Comparison of ENCODE assay signal across 43 mouse cellular contexts in genomic region chr4:98785851-98786250, GRCm38 (mm10). TPM values are rescaled to one million over a fixed set of nuclear protein-coding genes. Genes with fewer than 3 reads are reported as not detected.
"Had no signal": no experiment of that assay in that cellular context is flagged by ENCODE, and none has a peak within 500 bp of the region (broad histone marks: within the 10 kb centered on the region; RNA-seq: fewer than 3 reads in every experiment).

No protein-coding gene starts in this region.

- H3K36me3 ChIP-seq: heart, embryonic 13.5 days; heart, embryonic 15.5 days; hindbrain, embryonic 13.5 days; hindbrain, embryonic 15.5 days; liver, embryonic 13.5 days had no signal

- H3K4me1 ChIP-seq: liver, embryonic 13.5 days had no signal

- ATAC-seq: hindbrain, postnatal 0 days; intestine, embryonic 16.5 days had no signal

- H3K4me2 ChIP-seq: heart, embryonic 11.5 days; heart, embryonic 13.5 days; heart, embryonic 15.5 days; hindbrain, embryonic 13.5 days; hindbrain, embryonic 15.5 days; kidney, embryonic 15.5 days; limb, embryonic 12.5 days; liver, embryonic 11.5 days; liver, embryonic 13.5 days had no signal

- DNase-seq: gastrocnemius, postnatal 14 days; gastrocnemius, postnatal 36 days; heart, adult 11 months; heart, adult 2 months; heart, postnatal 14 days; heart, postnatal 36 days; kidney, adult 11 months; kidney, adult 2 months; kidney, adult 9 months; kidney, postnatal 14 days; kidney, postnatal 36 days; layer of hippocampus, adult 9-11 months; layer of hippocampus, postnatal 36 days; liver; liver, embryonic 13.5 days had no signal

- H3K27me3 ChIP-seq: heart, embryonic 13.5 days; heart, embryonic 15.5 days; hindbrain, embryonic 15.5 days; kidney, embryonic 15.5 days; limb, embryonic 12.5 days; liver, embryonic 13.5 days had no signal

- H3K27ac ChIP-seq: heart, adult 2 months; heart, embryonic 13.5 days; heart, embryonic 15.5 days; hindbrain, embryonic 13.5 days; hindbrain, embryonic 15.5 days; hindbrain, postnatal 0 days; kidney, embryonic 15.5 days; kidney, postnatal 0 days; limb, embryonic 10.5 days; limb, embryonic 12.5 days; liver, embryonic 13.5 days had no signal

- H3K4me3 ChIP-seq: heart, adult 2 months; heart, embryonic 13.5 days; heart, embryonic 15.5 days; hindbrain, embryonic 13.5 days; hindbrain, embryonic 15.5 days; kidney, embryonic 15.5 days; limb, embryonic 10.5 days; limb, embryonic 12.5 days; liver, embryonic 13.5 days had no signal

- H3K9ac ChIP-seq: heart, embryonic 13.5 days; heart, embryonic 15.5 days; hindbrain, embryonic 13.5 days; hindbrain, embryonic 15.5 days; kidney, embryonic 15.5 days; limb, embryonic 12.5 days; liver, embryonic 13.5 days had no signal

- H3K9me3 ChIP-seq: heart, embryonic 13.5 days; heart, embryonic 15.5 days; hindbrain, embryonic 13.5 days; hindbrain, embryonic 15.5 days; kidney, embryonic 15.5 days; limb, embryonic 10.5 days; limb, embryonic 12.5 days; liver, embryonic 13.5 days had no signal

RNA-seq across cellular contexts. Expression of gene Kank4, which starts 31.5 kb away (rescaled TPM):
- total RNA-seq: hematopoietic stem cell, adult 5-6 weeks had no signal

RNA-seq across cellular contexts. Expression of gene I0C0044D17Rik, which starts 37.8 kb away (rescaled TPM):
- total RNA-seq: gastrocnemius, adult 18-20 months; gastrocnemius, adult 8-10 months; gastrocnemius, postnatal 14 days; gastrocnemius, postnatal 36 days; heart, adult 2 months; heart, postnatal 14 days; heart, postnatal 36 days; hematopoietic stem cell, adult 5-6 weeks; hindbrain, postnatal 0 days; layer of hippocampus, adult 18-20 months; layer of hippocampus, adult 8-10 months; layer of hippocampus, postnatal 14 days; layer of hippocampus, postnatal 36 days; left cerebral cortex, adult 18-20 months; left cerebral cortex, adult 8-10 months; left cerebral cortex, postnatal 10 days; left cerebral cortex, postnatal 36 days had no signal
- polyA plus RNA-seq: heart, adult 2 months; heart, embryonic 11.5 days; heart, embryonic 13.5 days; heart, embryonic 15.5 days; heart, postnatal 0 days; hindbrain, embryonic 11.5 days; hindbrain, embryonic 13.5 days; hindbrain, embryonic 15.5 days; hindbrain, postnatal 0 days; intestine, embryonic 14.5 days; intestine, embryonic 16.5 days; kidney, adult 2 months; kidney, embryonic 15.5 days; kidney, postnatal 0 days; large intestine, adult 2 months; limb, embryonic 10.5 days; limb, embryonic 12.5 days; limb, embryonic 14.5 days; liver, embryonic 11.5 days; liver, embryonic 13.5 days had no signal

RNA-seq across cellular contexts. Expression of gene L1td1, which starts 59.3 kb away (rescaled TPM):
- total RNA-seq: gastrocnemius, adult 18-20 months; gastrocnemius, adult 8-10 months; gastrocnemius, postnatal 14 days; gastrocnemius, postnatal 36 days; heart, postnatal 14 days; heart, postnatal 36 days; hematopoietic stem cell, adult 5-6 weeks; layer of hippocampus, adult 18-20 months; layer of hippocampus, adult 8-10 months; layer of hippocampus, postnatal 36 days; left cerebral cortex, postnatal 10 days; left cerebral cortex, postnatal 36 days had no signal
- polyA plus RNA-seq: gonadal fat pad, adult 2 months; heart, adult 2 months; heart, embryonic 15.5 days; heart, postnatal 0 days; kidney, adult 2 months; large intestine, adult 2 months; liver, embryonic 13.5 days had no signal
